Mouse (Mus musculus): ENCODE results near the gene Alk.

GRCm38 (mm10) chr17:72118376-72118775 is 486.1 kb downstream of the Alk start:
- TF ChIP-seq CTCF (IDR thresholded peaks at IDR 0.05; ENCODE audit: low read depth) (no peak), EP300 (IDR thresholded peaks at IDR 0.05; ENCODE audit: low read depth) (no peak)

Data from liver, postnatal 0 days (tissue).